Mouse (Mus musculus) liver, embryonic 15.5 days (tissue): Measurements from ENCODE around the gene Copg2. TPM values are rescaled to one million over a fixed set of nuclear protein-coding genes. Genes with fewer than 3 reads are reported as not detected.

ENCODE experiments used
- ATAC-seq: fragments of 200-750 bp; cut with Nextera tagmentation; 2 replicates; pipeline ENCODE4 v1.8.0; 2017; ENCODE audit warnings: moderate number of reproducible peaks, mild to moderate bottlenecking, moderate library complexity; ENCODE audit not compliant: insufficient read depth
- H3K27ac ChIP-seq: fragments of 300-500 bp; sonication (generic); replicated peaks from 2 replicates; pipeline ENCODE4 v1.5.1; 2015; ENCODE audit warnings: mild to moderate bottlenecking, inconsistent platforms
- H3K27me3 ChIP-seq: fragments of 300-500 bp; sonication (generic); 2 replicates; pipeline ENCODE4 v1.6.1; 2015; ENCODE audit warnings: mild to moderate bottlenecking, inconsistent platforms
- H3K36me3 ChIP-seq: fragments of 300-500 bp; sonication (generic); replicated peaks from 2 replicates; pipeline ENCODE4 v1.6.1; 2015; ENCODE audit warnings: moderate library complexity, mild to moderate bottlenecking, inconsistent platforms
- H3K4me1 ChIP-seq: fragments of 300-500 bp; sonication (generic); replicated peaks from 2 replicates; pipeline ENCODE4 v1.6.1; 2015; ENCODE audit warnings: inconsistent platforms
- H3K4me2 ChIP-seq: fragments of 300-500 bp; sonication (generic); 2 replicates; pipeline ENCODE4 v1.6.1; 2015; ENCODE audit warnings: moderate library complexity, mild to moderate bottlenecking, inconsistent platforms
- H3K4me3 ChIP-seq: fragments of 300-500 bp; sonication (generic); replicated peaks from 2 replicates; pipeline ENCODE4 v1.5.1; 2015; ENCODE audit warnings: mild to moderate bottlenecking, inconsistent platforms
- H3K9ac ChIP-seq: fragments of 300-500 bp; sonication (generic); 2 replicates; pipeline ENCODE4 v1.6.1; 2015; ENCODE audit warnings: moderate library complexity, mild to moderate bottlenecking, inconsistent platforms
- H3K9me3 ChIP-seq: fragments of 300-500 bp; sonication (generic); replicated peaks from 2 replicates; pipeline ENCODE4 v1.6.1; 2016; ENCODE audit warnings: inconsistent platforms
- WGBS: fragments of 180-500 bp; shearing (Covaris S2); methylation state at CpG from one replicate; pipeline ENCODE4 v1.1.7; 2015; ENCODE audit warnings: mixed read lengths; ENCODE audit not compliant: insufficient replicate concordance; 5-methylcytosine and 5-hydroxymethylcytosine counted together
- polyA plus RNA-seq: library from polyadenylated mRNA; unstranded; fragments of >200 nt; fragmentation: Nextera tagmentation; extraction: Ambion mirVana; gene quantifications from 2 replicates; pipeline ENCODE4 v1.2.1, GENCODE M21; 2015

Gene Copg2
- polyA plus RNA-seq, 1 experiment from 2014 or later, result 6.5 TPM

GRCm38 (mm10) chr6:30745591-30745990 lies 151.0 kb downstream of the Copg2 start:
- ATAC-seq, result no peak
- Histone ChIP-seq H3K4me1 (no peaks in the 10 kb centered on the region), H3K27me3 (no peaks in the 10 kb centered on the region), H3K36me3 (peaks cover 14% of the 10 kb centered on the region; the same call in 1 of the 2 replicates), H3K9me3 (no peaks in the 10 kb centered on the region), H3K9ac (no peak overlapping the region), H3K27ac (no peak overlapping the region), H3K4me2 (no peak overlapping the region), H3K4me3 (no peak overlapping the region)
- 50% methylated on average over 7 of the region's 7 CpGs for WGBS

- Histone ChIP-seq H3K4me1 (no peaks in the 10 kb centered on the region), H3K27ac (no peak overlapping the region), H3K4me2 (no peak overlapping the region), H3K36me3 (peaks cover 14% of the 10 kb centered on the region; the same call in 1 of the 2 replicates), H3K9me3 (no peaks in the 10 kb centered on the region), H3K27me3 (peaks cover 3% of the 10 kb centered on the region), H3K9ac (no peak overlapping the region), H3K4me3 (no peak overlapping the region)
- 76% methylated on average over 10 of the region's 10 CpGs for WGBS
- no peak for ATAC-seq
Measured at GRCm38 (mm10) chr6:30744846-30745245, 151.7 kb downstream of the Copg2 start.

GRCm38 (mm10) chr6:30739177-30739747 lies 157.3 kb downstream of the Copg2 start:
- Histone ChIP-seq H3K9ac (no peak overlapping the region), H3K4me2 (no peak overlapping the region), H3K4me1 (no peaks in the 10 kb centered on the region), H3K36me3 (no peaks in the 10 kb centered on the region), H3K27ac (no peak overlapping the region), H3K27me3 (peaks cover 59% of the 10 kb centered on the region), H3K9me3 (peaks cover 11% of the 10 kb centered on the region; the same call in 1 of the 2 replicates), H3K4me3 (no peak overlapping the region)
- ATAC-seq, result no peak
- 34% methylated on average over 10 of the region's 10 CpGs for WGBS

GRCm38 (mm10) chr6:30738464-30739006 lies 158.1 kb downstream of the Copg2 start:
- H3K4me2 ChIP-seq, result peak overlapping the region; percentile 50; the same call in 1 of the 2 replicates
- peaks cover 66% of the 10 kb centered on the region for H3K27me3 ChIP-seq
- H3K9ac ChIP-seq, result no peak overlapping the region
- no peak for ATAC-seq
- no peaks in the 10 kb centered on the region for H3K4me1 ChIP-seq
- 47% methylated on average over 20 of the region's 20 CpGs for WGBS
- H3K9me3 ChIP-seq, result peaks cover 11% of the 10 kb centered on the region; the same call in 1 of the 2 replicates
- peak overlapping the region; percentile 46 for H3K4me3 ChIP-seq
- no peaks in the 10 kb centered on the region for H3K36me3 ChIP-seq
- no peak overlapping the region for H3K27ac ChIP-seq

GRCm38 (mm10) chr6:30737548-30738463 lies 158.8 kb downstream of the Copg2 start:
- Histone ChIP-seq H3K9me3 (peaks cover 11% of the 10 kb centered on the region; the same call in 1 of the 2 replicates), H3K27ac (no peak overlapping the region), H3K9ac (no peak overlapping the region), H3K4me2 (peak overlapping the region; percentile 50), H3K4me3 (peak overlapping the region; percentile 46), H3K36me3 (no peaks in the 10 kb centered on the region), H3K4me1 (no peaks in the 10 kb centered on the region), H3K27me3 (peaks cover 74% of the 10 kb centered on the region)
- no peak for ATAC-seq
- 43% methylated on average over 64 of the region's 66 CpGs for WGBS

- ATAC-seq, result no peak
- Histone ChIP-seq H3K27ac (no peak overlapping the region), H3K4me3 (0 out of 2 replicates have a peak overlapping the region, but pooled peaks have one; percentile 46), H3K4me1 (no peaks in the 10 kb centered on the region), H3K27me3 (peaks cover 82% of the 10 kb centered on the region), H3K9ac (no peak overlapping the region), H3K4me2 (peak overlapping the region; percentile 50; the same call in 1 of the 2 replicates), H3K9me3 (peaks cover 11% of the 10 kb centered on the region; the same call in 1 of the 2 replicates), H3K36me3 (no peaks in the 10 kb centered on the region)
- WGBS, result 46% methylated on average over 29 of the region's 29 CpGs
Measured at GRCm38 (mm10) chr6:30736864-30737547, 159.6 kb downstream of the Copg2 start.

- H3K27me3 ChIP-seq, result peaks cover 88% of the 10 kb centered on the region
- no peak overlapping the region for H3K9ac ChIP-seq
- no peaks in the 10 kb centered on the region for H3K4me1 ChIP-seq
- no peaks in the 10 kb centered on the region for H3K36me3 ChIP-seq
- no peak overlapping the region for H3K4me2 ChIP-seq
- no peak for ATAC-seq
- peaks cover 11% of the 10 kb centered on the region; the same call in 1 of the 2 replicates for H3K9me3 ChIP-seq
- no peak overlapping the region for H3K4me3 ChIP-seq
- 38% methylated on average over 13 of the region's 13 CpGs for WGBS
- H3K27ac ChIP-seq, result no peak overlapping the region
Measured at GRCm38 (mm10) chr6:30736372-30736762, 160.2 kb downstream of the Copg2 start.

GRCm38 (mm10) chr6:30735728-30736371 lies 160.7 kb downstream of the Copg2 start:
- no peak overlapping the region for H3K27ac ChIP-seq
- peaks cover 11% of the 10 kb centered on the region; the same call in 1 of the 2 replicates for H3K9me3 ChIP-seq
- WGBS, result 35% methylated on average over 15 of the region's 15 CpGs

GRCm38 (mm10) chr6:30734988-30735727 lies 161.4 kb downstream of the Copg2 start:
- Histone ChIP-seq H3K4me2 (peak overlapping the region; percentile 25; the same call in 1 of the 2 replicates), H3K9ac (no peak overlapping the region), H3K4me1 (no peaks in the 10 kb centered on the region), H3K9me3 (peaks cover 11% of the 10 kb centered on the region; the same call in 1 of the 2 replicates), H3K27me3 (peaks cover 96% of the 10 kb centered on the region), H3K4me3 (no peak overlapping the region), H3K27ac (no peak overlapping the region), H3K36me3 (no peaks in the 10 kb centered on the region)
- ATAC-seq, result no peak
- WGBS, result 47% methylated on average over 22 of the region's 22 CpGs

More at GRCm38 (mm10) chr6:30735728-30736371, 160.7 kb downstream of the Copg2 start:
- H3K4me1 ChIP-seq, result no peaks in the 10 kb centered on the region
- H3K4me3 ChIP-seq, result no peak overlapping the region
- no peak for ATAC-seq
- no peak overlapping the region for H3K9ac ChIP-seq
- peak overlapping the region; percentile 25; the same call in 1 of the 2 replicates for H3K4me2 ChIP-seq
- no peaks in the 10 kb centered on the region for H3K36me3 ChIP-seq
- H3K27me3 ChIP-seq, result peaks cover 89% of the 10 kb centered on the region

- Histone ChIP-seq H3K4me3 (no peak overlapping the region), H3K4me1 (no peaks in the 10 kb centered on the region), H3K27me3 (peaks cover 90% of the 10 kb centered on the region), H3K4me2 (no peak overlapping the region), H3K27ac (no peak overlapping the region), H3K9ac (no peak overlapping the region), H3K9me3 (peaks cover 11% of the 10 kb centered on the region; the same call in 1 of the 2 replicates), H3K36me3 (no peaks in the 10 kb centered on the region)
- 58% methylated on average over 6 of the region's 6 CpGs for WGBS
- no peak for ATAC-seq
Measured at GRCm38 (mm10) chr6:30734465-30734864, 162.1 kb downstream of the Copg2 start.
